Mouse (Mus musculus): ENCODE data around the gene Phactr3. TPM values are rescaled to one million over a fixed set of nuclear protein-coding genes. Genes with fewer than 3 reads are reported as not detected.
A peak's percentile ranks its signal among the peaks of the same experiment; 100 is the strongest.

Phactr3 gene
- total RNA-seq, 2 experiments from 2014 or later, result 148 TPM

DNA sequence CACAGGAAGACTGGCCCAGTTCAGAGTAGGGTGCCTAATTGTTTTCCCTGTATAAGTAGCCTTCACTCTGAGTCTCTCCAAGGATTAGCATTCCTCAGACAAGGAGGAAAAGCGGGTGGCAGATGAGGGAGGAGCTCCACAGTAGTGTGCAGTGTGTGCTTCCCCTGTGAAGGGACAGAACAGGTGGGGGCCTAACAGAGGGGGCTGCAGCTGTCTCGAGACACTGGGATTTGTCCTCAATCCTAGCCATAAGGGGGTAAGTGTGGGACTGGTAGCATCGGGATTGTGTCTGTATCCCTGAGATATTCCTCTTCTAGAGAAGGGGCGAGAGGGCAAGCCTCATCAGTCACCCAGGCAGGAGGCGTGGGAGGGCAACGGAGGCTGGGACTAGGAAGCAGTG is 66.1 kb downstream of the Phactr3 start:
- DNase-seq (ENCODE audit: extremely low spot score in 1 of 2, low spot score in 1 of 2), result no peak

DNA sequence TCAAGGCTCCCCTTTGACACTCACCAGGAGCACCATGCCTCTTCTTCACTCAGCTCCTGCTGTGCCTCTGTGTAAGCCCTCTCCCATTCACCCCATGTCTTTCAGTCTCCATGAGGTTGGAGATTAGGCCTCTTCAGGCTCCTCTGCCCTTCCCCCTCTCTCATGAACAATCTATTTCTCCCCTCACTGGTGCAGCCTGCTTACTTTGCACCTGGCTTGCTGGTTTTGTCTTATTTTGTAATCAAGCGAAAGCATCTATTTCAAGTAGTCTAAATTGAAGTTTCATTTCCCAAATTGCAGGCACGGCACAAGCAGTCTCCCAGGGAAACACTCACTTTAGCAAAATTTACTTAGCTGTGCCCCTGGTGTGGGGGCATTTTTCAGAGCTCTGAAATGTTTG is 70.2 kb downstream of the Phactr3 start:
- DNase-seq (ENCODE audit: extremely low spot score in 1 of 2, low spot score in 1 of 2), result no peak

DNA sequence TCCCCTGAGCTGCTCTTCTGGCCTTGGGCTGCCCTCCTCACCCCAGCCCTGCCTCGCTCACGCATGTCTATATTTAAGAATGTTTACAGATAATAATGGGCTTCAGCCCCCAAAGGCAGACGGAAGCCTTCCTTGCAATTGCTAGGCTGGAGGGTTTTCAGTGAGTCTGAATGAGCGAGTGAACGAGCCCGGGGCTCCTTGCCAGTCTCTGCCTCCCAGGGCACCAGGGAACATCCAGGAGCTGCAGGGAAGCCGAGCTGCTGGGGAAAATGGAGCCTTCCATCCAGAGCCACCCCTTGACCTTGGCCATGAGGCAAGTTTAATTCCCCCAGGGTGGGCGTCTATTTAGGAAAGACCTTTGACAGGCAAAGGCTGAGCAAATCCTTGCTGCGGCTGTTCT is 74.1 kb downstream of the Phactr3 start:
- DNase-seq (ENCODE audit: extremely low spot score in 1 of 2, low spot score in 1 of 2), result peak in 1 of 2 experiments; percentile 51

DNA sequence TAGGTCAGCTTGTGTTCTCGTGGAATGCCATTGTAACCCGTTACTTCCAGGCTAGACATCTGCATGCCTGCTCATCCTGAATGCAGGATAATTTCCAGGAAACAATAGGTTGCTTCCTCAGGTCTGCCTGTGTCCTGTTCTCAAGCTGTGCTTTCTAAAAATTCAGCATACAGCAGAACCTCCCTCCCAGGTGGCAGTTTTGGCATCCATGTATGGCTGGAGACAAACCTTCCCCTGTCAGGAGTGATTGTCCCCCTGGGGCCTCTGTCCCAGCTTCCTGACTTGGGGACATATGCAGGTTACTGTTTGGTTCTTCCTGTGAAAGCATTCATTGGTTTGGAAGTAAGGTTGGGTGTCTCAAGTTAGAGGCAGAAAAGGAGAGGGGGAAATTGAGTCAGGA is 74.7 kb downstream of the Phactr3 start:
- DNase-seq (ENCODE audit: extremely low spot score in 1 of 2, low spot score in 1 of 2), result no peak

DNA sequence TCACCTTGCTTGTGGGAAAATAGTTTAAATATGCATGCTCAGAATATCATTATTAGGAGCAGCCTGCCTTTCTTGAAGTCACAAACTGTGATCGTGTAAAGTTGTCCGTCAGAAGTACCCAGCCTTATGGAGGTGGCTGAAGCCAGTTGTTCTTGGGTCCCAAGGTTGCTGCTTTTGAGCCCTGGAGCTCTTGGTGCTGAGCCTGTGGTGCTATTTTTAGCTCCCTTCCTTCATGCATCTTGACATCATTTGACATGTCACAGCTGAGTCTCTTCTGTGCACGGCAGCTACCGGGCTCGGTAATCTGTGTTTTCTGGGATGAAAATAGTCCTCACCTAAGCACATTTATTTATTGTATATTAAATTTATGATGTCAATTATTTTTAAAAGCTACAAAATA is 76.1 kb downstream of the Phactr3 start:
- no peak for DNase-seq (ENCODE audit: extremely low spot score in 1 of 2, low spot score in 1 of 2)

DNA sequence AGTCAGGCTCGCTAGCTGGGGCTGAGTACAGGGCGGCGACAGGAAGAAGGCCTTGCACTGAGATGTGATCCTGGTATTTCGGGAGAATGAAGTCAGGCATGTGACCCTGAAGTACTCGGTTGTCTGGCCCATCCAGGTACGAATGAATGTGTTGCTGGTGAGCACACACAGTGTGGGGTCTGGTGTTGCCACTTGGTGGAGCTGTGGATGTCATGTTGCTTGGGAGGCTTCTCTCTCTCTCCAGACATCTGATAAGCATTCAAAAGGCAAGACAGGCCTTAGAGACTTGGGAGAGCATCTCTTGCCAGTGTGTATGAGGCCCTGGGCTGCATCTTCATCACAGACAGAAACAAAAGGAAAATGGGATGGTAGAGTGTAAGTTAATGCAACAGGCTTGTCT is 77.3 kb downstream of the Phactr3 start:
- no peak for DNase-seq (ENCODE audit: extremely low spot score in 1 of 2, low spot score in 1 of 2)

DNA sequence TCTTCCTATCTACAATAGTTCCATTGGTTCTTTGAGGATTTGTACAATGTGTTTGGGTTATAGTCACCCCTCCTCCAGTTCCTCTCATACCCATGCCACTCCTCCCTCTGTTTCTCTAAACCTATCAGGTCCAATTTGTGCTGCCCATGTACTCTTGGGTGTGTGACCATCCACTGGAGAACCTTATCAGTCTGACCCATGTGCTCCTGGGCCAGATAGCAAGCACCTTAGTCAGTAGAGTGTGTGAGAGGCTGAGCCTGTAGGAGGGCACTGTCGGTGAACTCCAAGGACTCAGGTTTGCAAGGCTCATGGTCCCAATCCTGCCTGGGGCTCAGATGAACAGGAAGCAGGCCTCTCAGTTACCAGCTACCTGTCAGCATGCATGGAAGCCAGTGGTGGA is 78.8 kb downstream of the Phactr3 start:
- DNase-seq (ENCODE audit: extremely low spot score in 1 of 2, low spot score in 1 of 2), result no peak

DNA sequence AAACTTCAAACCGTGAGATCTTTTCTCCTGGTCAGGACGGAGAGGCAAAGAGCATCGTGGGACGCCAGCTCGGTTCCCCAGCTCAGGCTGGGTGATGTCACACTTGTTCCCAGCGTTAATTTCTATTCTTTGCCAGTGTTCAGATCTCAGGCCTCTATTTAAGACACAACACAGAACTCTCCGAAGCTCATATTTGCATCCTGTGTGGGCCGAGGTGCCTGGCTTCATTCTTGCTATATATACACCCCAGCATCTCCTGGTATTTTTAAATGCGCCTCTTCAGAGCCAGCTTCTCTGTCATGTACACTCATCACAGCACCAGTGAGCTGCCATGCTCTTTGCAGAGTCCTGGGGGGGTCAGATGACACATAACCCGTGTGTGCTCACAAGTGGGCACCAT is 85.7 kb downstream of the Phactr3 start:
- no peak for DNase-seq (ENCODE audit: extremely low spot score in 1 of 2, low spot score in 1 of 2)

DNA sequence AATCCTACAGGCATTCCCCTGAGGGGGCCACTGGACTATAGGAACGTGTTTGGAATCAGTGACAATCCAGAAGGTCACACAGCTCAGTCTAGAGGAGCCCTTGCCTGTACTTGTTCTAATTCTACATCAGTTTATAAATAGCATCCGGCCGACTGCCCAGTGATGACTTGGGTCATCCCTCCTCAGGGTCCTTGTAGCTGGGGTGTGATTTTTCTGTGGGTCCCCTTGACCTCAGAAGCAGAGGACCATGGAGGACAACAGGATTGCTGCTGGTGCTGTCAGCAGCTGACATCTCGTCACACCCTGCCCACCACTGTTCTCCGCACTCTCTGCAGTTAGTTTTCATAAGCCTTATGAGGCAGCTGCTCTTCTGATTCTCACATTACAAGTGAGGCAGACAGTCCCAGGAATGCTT is 89.4 kb downstream of the Phactr3 start:
- DNase-seq (ENCODE audit: extremely low spot score in 1 of 2, low spot score in 1 of 2), result no peak

DNA sequence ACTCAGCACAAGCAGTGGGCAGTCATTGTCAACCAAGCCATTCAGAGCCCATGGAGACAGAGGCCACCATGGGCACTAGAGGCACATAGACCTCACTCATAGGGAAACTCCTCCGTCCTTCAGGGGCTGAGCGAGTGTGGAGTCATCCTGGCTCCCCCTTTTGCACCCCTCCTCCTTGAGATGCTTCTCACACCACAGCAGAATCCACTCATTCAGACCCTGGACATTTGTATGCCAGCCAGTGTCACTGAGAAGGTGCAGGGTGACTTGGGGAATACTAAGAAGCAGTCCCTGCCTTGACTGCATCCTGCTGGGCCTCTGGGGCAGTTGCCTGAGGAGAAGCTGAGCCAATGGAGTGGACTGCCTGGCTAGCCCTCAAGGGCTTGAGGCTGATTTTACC is 95.1 kb downstream of the Phactr3 start:
- no peak for DNase-seq (ENCODE audit: extremely low spot score in 1 of 2, low spot score in 1 of 2)

DNA sequence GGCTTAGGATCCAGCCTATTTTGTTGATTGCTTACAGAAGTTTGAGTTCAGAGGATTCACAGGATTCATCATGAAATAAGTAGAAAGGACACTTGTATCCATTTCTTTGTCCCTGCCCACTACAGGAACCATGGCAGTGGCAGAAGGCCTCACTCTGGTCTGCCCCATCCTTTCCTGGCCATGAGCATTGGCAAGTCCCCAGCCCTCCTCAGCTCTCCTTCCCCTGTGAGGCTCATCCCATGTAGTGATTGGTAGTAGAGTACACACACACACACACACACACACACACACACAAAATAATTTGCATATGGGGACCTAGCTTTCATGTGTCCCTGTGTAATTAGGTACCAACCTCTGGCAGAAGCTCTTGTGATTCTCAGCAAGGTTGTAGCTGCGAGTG is 95.8 kb downstream of the Phactr3 start:
- DNase-seq (ENCODE audit: extremely low spot score in 1 of 2, low spot score in 1 of 2), result no peak

DNA sequence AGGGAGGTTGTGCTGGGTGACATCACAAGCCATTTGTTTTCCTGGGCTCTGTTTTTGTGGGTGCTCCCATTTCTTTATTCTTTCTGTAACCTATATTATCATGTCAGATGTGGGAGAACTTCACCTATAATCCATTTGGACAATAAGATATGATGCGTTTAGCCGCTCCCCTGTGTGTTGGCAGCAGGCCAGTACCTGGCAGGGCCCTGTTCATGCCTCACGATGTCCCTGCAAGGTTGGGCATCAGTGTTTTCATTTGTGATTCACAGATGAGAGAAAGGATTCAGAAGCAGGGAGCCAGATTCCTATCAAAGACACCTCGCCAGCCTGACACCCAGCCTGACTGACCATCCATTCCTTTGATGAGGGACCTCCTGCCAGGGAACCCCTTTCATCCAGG is 99.7 kb downstream of the Phactr3 start:
- no peak for DNase-seq (ENCODE audit: extremely low spot score in 1 of 2, low spot score in 1 of 2)

DNA sequence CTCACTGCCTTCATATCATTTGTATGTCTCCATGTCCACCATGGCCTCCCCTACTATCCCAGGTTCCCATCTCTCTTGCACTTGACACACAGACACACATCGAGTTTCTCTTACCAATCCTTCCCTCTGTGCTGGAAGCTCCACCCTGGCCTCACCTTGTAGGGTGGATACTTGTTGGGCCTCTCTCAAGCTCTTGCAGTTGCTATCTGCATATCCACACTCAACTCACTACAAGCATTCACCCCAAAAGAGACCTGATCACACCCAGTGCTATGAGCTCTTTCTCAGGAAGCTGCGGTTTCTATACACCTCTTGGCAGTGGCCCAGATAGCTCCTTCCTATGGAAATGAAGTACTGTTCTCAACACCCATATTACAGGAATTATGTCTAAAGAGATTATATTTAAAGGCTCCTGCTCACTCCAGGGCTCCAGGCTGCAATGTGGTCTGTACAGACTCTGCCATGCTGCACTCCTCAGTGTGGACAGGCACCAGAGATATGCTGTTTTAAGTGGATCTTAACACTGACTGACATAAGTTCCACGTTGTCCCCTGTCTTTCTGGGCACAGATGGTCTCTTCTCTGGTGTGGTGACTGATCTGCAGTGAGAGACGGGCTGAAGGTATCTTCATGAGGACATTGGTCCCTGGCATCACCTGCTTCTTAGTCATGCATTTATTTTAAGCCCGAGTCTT is 100.8 kb downstream of the Phactr3 start:
- DNase-seq (ENCODE audit: extremely low spot score in 1 of 2, low spot score in 1 of 2), result no peak

DNA sequence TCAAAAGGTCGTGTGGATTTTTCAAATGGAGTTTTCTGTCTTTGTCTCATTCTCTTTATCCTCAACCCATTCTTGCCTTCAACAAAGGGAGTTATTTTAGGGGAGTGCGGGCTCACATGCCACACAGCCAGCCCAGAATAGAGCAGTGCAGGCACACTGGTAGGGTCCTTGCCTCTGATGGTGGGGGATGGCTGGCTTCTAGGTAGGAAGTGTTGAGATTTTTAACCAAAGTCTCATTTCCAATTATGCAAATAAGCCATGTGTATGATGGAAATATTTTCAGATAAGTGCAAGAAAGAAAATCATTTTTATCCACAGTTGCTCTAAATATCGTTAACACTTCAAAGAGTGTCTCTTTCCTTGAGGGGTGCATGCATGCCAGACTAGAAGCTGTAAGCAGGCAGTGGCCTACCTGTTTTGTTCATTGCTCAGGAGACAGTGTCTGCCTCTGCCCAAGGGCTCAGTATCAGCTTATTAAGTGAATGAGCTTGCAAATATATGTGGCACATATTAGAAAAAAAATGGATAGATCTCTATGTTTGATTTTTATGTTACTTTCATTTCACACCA is 101.5 kb downstream of the Phactr3 start:
- no peak for DNase-seq (ENCODE audit: extremely low spot score in 1 of 2, low spot score in 1 of 2)

DNA sequence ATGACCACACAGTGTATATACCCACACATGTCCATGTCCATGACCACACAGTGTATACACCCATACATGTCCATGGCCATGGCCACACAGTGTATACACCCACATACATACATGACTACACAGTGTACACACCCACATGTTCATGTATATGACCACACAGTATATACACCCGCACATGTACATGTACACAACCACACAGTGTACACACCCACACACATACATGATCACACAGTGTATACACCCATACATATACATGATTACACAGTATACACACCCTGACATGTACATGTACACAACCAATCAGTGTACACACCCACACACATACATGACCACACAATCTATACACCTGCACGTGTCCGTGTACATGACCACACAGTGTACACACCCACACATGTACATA is 102.2 kb downstream of the Phactr3 start:
- no peak for DNase-seq (ENCODE audit: extremely low spot score in 1 of 2, low spot score in 1 of 2)

DNA sequence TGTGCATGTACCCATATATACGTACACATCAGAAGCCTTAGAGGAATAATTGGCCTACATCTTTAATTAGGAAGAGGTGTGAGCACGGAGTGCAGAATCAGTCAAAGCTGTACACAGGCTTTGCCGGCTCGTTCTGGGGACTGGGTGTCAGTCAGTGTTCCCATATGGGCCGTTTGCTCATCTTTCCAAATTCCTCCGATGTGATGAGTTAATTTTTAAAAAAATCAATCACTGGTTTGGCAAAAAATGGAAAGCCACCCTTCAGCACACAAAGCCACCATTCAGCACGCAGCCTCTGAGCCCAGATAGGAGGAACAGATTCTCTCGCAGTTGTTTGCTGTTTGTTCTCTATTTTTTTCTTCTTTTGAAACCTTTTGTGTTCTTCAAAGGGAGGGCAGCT is 110.5 kb downstream of the Phactr3 start:
- no peak for DNase-seq (ENCODE audit: extremely low spot score in 1 of 2, low spot score in 1 of 2)

DNA sequence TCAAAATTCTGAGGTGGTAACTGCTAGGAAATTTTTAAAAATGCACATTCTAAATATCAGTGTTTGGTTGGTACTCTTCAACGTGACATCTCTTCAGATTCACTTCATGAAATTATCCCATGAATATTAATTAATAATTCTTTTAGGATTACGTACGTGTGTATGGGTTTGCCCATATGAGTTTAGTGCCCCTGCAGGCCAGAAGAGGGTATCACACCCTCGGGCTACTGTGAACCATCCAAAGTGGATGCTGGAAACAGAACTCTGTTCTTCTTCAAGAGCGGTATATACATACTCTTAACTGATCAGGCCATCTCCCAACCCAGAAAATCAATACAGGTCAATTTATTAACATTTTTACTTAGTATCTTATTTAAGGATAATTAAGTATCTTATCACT is 114.7 kb downstream of the Phactr3 start:
- DNase-seq (ENCODE audit: extremely low spot score in 1 of 2, low spot score in 1 of 2), result no peak

DNA sequence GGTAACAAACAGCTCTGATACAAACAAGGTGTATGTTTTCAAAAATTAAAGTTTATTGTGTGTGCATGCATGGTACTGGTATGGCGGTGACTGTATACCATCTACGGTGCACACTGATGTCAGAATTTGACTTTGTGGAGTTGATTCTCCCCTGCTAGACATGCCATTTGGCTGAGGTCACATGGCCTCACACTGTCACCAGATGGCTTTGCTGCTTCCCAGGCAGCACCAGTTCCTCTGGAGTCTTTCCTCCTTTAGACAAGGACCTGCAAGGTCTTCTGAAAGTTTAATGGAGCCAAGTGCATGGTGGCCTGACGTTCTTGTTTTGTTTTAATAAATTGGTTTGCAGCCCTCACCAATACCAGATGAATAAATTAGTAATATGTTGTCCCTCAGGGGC is 118.3 kb downstream of the Phactr3 start:
- no peak for DNase-seq (ENCODE audit: extremely low spot score in 1 of 2, low spot score in 1 of 2)

DNA sequence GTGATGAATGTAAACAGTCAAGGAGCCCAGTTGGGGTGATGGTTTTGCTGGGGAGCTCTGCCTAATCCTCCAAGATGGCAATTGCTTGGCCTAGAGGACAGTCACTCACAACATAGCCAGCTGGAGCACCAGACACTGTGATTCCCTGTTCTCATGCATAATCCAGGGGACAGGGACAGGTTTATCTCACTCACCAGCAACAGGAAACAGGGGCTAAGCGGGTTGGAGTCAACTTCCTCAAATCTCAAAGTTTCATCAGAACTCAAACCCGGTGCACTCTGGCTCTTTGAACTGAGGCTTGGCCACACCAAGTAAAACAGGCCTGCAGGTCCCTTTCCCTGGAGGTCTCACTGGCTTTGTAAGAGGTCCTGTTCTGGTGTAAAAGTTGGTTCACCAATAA is 119.7 kb downstream of the Phactr3 start:
- DNase-seq (ENCODE audit: extremely low spot score in 1 of 2, low spot score in 1 of 2), result no peak

DNA sequence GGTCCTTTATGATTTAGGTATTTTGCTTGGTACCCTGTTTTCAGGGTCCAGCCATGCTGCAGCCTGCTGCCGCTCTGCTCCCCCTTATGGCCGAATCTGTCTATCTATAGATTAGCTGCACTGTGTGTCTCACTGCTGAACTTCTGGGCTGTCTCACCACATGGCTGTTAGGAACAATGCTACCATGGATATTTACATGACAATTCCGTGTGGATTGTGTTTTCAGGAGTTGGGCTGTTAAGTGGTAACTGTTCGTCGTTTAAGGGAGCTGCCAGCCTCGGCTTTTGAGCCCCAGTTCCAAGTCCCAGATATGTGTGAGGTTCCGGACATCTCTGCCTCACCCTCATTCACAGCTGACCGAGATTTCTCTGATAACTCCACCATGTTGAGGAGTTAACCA is 122.1 kb downstream of the Phactr3 start:
- DNase-seq (ENCODE audit: extremely low spot score in 1 of 2, low spot score in 1 of 2), result no peak

DNA sequence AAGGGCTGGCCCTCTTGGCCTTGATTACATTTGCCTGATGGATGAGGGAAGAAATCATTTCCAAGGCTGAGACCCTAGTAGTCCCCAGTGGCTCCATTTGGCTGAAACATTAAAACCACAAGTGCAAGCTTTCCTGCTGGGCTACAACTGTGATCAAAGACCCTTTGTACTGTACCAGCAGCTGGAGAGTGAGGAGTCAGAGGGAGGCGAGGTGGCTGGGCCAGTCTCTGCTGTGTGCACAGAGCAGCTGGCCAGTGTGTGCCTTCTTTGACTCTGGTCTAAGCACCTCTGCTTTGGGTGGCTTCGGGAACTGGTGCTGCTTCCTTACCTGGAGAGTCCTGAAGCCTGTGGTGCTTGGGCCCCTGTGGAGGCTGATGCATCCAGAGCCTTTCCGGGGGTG is 122.6 kb downstream of the Phactr3 start:
- no peak for DNase-seq (ENCODE audit: extremely low spot score in 1 of 2, low spot score in 1 of 2)

DNA sequence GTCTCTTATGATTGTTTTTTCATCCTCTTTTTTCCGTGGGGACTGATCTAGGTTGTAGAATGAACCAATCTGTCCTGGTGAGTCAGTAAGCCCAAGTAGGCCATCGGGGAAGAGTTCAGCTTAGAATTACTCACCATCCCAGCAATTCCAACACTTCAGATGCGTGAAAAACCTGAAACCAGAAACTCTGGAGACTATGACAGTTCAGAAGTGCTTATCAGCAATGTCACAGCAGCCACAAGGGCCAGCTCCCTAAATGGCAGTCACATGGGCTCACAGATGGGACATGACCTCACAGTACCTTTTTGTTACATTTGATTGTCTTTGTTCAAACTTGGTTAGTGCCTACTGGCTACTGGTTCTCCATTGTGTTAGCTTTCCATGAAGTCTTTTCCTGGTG is 124.2 kb downstream of the Phactr3 start:
- no peak for DNase-seq (ENCODE audit: extremely low spot score in 1 of 2, low spot score in 1 of 2)

DNA sequence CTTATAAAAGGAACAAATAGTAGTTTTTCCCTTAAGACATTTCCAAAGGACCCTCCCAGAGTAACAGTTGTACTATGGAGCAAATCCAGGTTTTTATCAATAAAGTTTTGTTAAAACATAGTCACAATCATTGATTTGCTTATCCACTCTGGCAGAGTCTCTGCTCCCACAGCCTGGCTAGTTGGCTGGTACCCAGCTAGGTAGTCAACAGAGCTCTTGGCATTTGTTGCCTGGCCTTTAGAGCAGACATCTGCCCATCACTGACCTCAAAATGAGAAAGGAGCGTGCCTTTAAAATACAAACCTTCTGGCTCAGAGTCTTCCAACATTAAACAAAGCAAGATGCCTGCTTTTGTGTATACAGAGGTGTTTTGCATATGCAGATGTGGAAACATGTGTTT is 126.1 kb downstream of the Phactr3 start:
- no peak for DNase-seq (ENCODE audit: extremely low spot score in 1 of 2, low spot score in 1 of 2)
